Mouse (Mus musculus) brain, adult 2 months (tissue): ENCODE measurements around the gene Phf11a.
"Not testable (repeated sequence)": the region's sequence is repeated elsewhere in the genome, so short reads cannot be mapped to it uniquely, and the experiment has no call there.

Experiments used
- DNase-seq: peaks from one replicate; pipeline ENCODE4 v3.0.0; 2011; ENCODE audit warnings: low read depth, low spot score

The Phf11a gene

GRCm38 (mm10) chr14:59297391-59297790, at the start of gene Phf11a:
Phf11a (minus strand) TSS chr14:59297522.
- not testable (repeated sequence) for DNase-seq

- DNase-seq, result peak; percentile 2
These were observed 43.9 kb upstream of the Phf11a start, which contains the start of gene Phf11b for GRCm38 (mm10) chr14:59341189-59341588. Phf11b (minus strand) TSS chr14:59341351.

- no peak for DNase-seq
These were observed 42.2 kb upstream of the Phf11a start for GRCm38 (mm10) chr14:59339541-59339940.

GRCm38 (mm10) chr14:59336056-59336455, 38.7 kb upstream of the Phf11a start:
- DNase-seq, result not testable (repeated sequence)

GRCm38 (mm10) chr14:59330499-59330898, 33.2 kb upstream of the Phf11a start:
- DNase-seq, result peak; percentile 56

GRCm38 (mm10) chr14:59319970-59320369, 22.6 kb upstream of the Phf11a start:
- not testable (repeated sequence) for DNase-seq

GRCm38 (mm10) chr14:59319036-59319435, 21.7 kb upstream of the Phf11a start:
- DNase-seq, result not testable (repeated sequence)

- not testable (repeated sequence) for DNase-seq
These were observed 5.6 kb downstream of the Phf11a start for GRCm38 (mm10) chr14:59291769-59292168.

- not testable (repeated sequence) for DNase-seq
These were observed 22.4 kb downstream of the Phf11a start for GRCm38 (mm10) chr14:59274961-59275360.

GRCm38 (mm10) chr14:59260056-59260455, 37.3 kb downstream of the Phf11a start, which contains the start of gene Gm6904:
Gm6904 (minus strand) TSS chr14:59260216.
- DNase-seq, result peak; percentile 1

GRCm38 (mm10) chr14:59255861-59256260, 41.5 kb downstream of the Phf11a start:
- not testable (repeated sequence) for DNase-seq

- DNase-seq, result peak; percentile 80
These were observed 47.0 kb downstream of the Phf11a start for GRCm38 (mm10) chr14:59250350-59250749.

GRCm38 (mm10) chr14:59233635-59234034, 63.7 kb downstream of the Phf11a start:
- DNase-seq, result no peak

- peak; percentile 78 for DNase-seq
These were observed 65.3 kb downstream of the Phf11a start for GRCm38 (mm10) chr14:59232003-59232402.

GRCm38 (mm10) chr14:59230331-59230966, 66.9 kb downstream of the Phf11a start:
- DNase-seq, result peak; percentile 60

GRCm38 (mm10) chr14:59229822-59230221, 67.5 kb downstream of the Phf11a start:
- no peak for DNase-seq
